Mouse (Mus musculus): Measurements from ENCODE around the gene Pafah1b1. TPM values are rescaled to one million over a fixed set of nuclear protein-coding genes. Genes with fewer than 3 reads are reported as not detected.

The Pafah1b1 gene
- polyA plus RNA-seq, 1 experiment from 2014 or later, result 103 TPM

GRCm38 (mm10) chr11:74670151-74670550, 54.3 kb downstream of the Pafah1b1 start:
- Histone ChIP-seq H3K4me2 (no peak overlapping the region), H3K36me3 (ENCODE audit: control insufficient read depth, insufficient read depth, low read length) (peaks cover 14% of the 10 kb centered on the region), H3K27me3 (ENCODE audit: control insufficient read depth, insufficient read depth, low read length) (no peaks in the 10 kb centered on the region), H3K9me3 (ENCODE audit: control insufficient read depth, low read length) (no peaks in the 10 kb centered on the region), H3K27ac (ENCODE audit: low read depth, low read length) (no peak overlapping the region), H3K4me3 (ENCODE audit: low read depth, low read length) (no peak overlapping the region), H3K9ac (ENCODE audit: low read length) (no peak overlapping the region), H3K4me1 (ENCODE audit: control insufficient read depth, insufficient read depth, low read length) (no peaks in the 10 kb centered on the region)
- DNase-seq (ENCODE audit: low spot score, missing footprints), result peak; percentile 79
- ATAC-seq (ENCODE audit: low FRiP score), result no peak

GRCm38 (mm10) chr11:74668971-74669370, 55.5 kb downstream of the Pafah1b1 start:
- DNase-seq (ENCODE audit: low spot score, missing footprints), result no peak
- H3K36me3 ChIP-seq (ENCODE audit: control insufficient read depth, insufficient read depth, low read length), result peaks cover 14% of the 10 kb centered on the region
- 91% methylated on average over 2 of the region's 2 CpGs for WGBS
- no peaks in the 10 kb centered on the region for H3K9me3 ChIP-seq (ENCODE audit: control insufficient read depth, low read length)
- no peak for ATAC-seq (ENCODE audit: low FRiP score)
- no peaks in the 10 kb centered on the region for H3K27me3 ChIP-seq (ENCODE audit: control insufficient read depth, insufficient read depth, low read length)
- H3K4me2 ChIP-seq, result no peak overlapping the region
- no peaks in the 10 kb centered on the region for H3K4me1 ChIP-seq (ENCODE audit: control insufficient read depth, insufficient read depth, low read length)
- H3K27ac ChIP-seq (ENCODE audit: low read depth, low read length), result no peak overlapping the region
- H3K9ac ChIP-seq (ENCODE audit: low read length), result no peak overlapping the region
- H3K4me3 ChIP-seq (ENCODE audit: low read depth, low read length), result no peak overlapping the region

- peaks cover 14% of the 10 kb centered on the region for H3K36me3 ChIP-seq (ENCODE audit: control insufficient read depth, insufficient read depth, low read length)
- no peaks in the 10 kb centered on the region for H3K27me3 ChIP-seq (ENCODE audit: control insufficient read depth, insufficient read depth, low read length)
- H3K4me2 ChIP-seq, result no peak overlapping the region
- no peaks in the 10 kb centered on the region for H3K9me3 ChIP-seq (ENCODE audit: control insufficient read depth, low read length)
- H3K4me3 ChIP-seq (ENCODE audit: low read depth, low read length), result no peak overlapping the region
- H3K4me1 ChIP-seq (ENCODE audit: control insufficient read depth, insufficient read depth, low read length), result no peaks in the 10 kb centered on the region
- ATAC-seq (ENCODE audit: low FRiP score), result no peak
- no peak for DNase-seq (ENCODE audit: low spot score, missing footprints)
- no peak overlapping the region for H3K27ac ChIP-seq (ENCODE audit: low read depth, low read length)
- H3K9ac ChIP-seq (ENCODE audit: low read length), result no peak overlapping the region
- WGBS, result 93% methylated on average over 5 of the region's 5 CpGs
These were observed 56.0 kb downstream of the Pafah1b1 start for GRCm38 (mm10) chr11:74668466-74668865.

GRCm38 (mm10) chr11:74667582-74668010, 56.9 kb downstream of the Pafah1b1 start:
- no peak overlapping the region for H3K4me3 ChIP-seq (ENCODE audit: low read depth, low read length)
- H3K9me3 ChIP-seq (ENCODE audit: control insufficient read depth, low read length), result no peaks in the 10 kb centered on the region
- no peak overlapping the region for H3K4me2 ChIP-seq
- H3K27me3 ChIP-seq (ENCODE audit: control insufficient read depth, insufficient read depth, low read length), result no peaks in the 10 kb centered on the region
- H3K4me1 ChIP-seq (ENCODE audit: control insufficient read depth, insufficient read depth, low read length), result no peaks in the 10 kb centered on the region
- H3K36me3 ChIP-seq (ENCODE audit: control insufficient read depth, insufficient read depth, low read length), result peaks cover 10% of the 10 kb centered on the region
- no peak overlapping the region for H3K27ac ChIP-seq (ENCODE audit: low read depth, low read length)
- 93% methylated on average over 13 of the region's 13 CpGs for WGBS
- ATAC-seq (ENCODE audit: low FRiP score) (no peak), DNase-seq (ENCODE audit: low spot score, missing footprints) (no peak)
- no peak overlapping the region for H3K9ac ChIP-seq (ENCODE audit: low read length)

- Histone ChIP-seq H3K9ac (ENCODE audit: low read length) (no peak overlapping the region), H3K27me3 (ENCODE audit: control insufficient read depth, insufficient read depth, low read length) (no peaks in the 10 kb centered on the region), H3K4me3 (ENCODE audit: low read depth, low read length) (no peak overlapping the region), H3K27ac (ENCODE audit: low read depth, low read length) (no peak overlapping the region), H3K9me3 (ENCODE audit: control insufficient read depth, low read length) (no peaks in the 10 kb centered on the region), H3K4me1 (ENCODE audit: control insufficient read depth, insufficient read depth, low read length) (no peaks in the 10 kb centered on the region), H3K36me3 (ENCODE audit: control insufficient read depth, insufficient read depth, low read length) (peaks cover 10% of the 10 kb centered on the region), H3K4me2 (no peak overlapping the region)
- ATAC-seq (ENCODE audit: low FRiP score), result no peak
- peak; percentile 60 for DNase-seq (ENCODE audit: low spot score, missing footprints)
- WGBS, result 95% methylated on average over 14 of the region's 14 CpGs
These were observed 57.5 kb downstream of the Pafah1b1 start for GRCm38 (mm10) chr11:74666776-74667581.

- no peak overlapping the region for H3K4me3 ChIP-seq (ENCODE audit: low read depth, low read length)
- H3K4me2 ChIP-seq, result no peak overlapping the region
- WGBS, result 96% methylated on average over 5 of the region's 5 CpGs
- no peaks in the 10 kb centered on the region for H3K4me1 ChIP-seq (ENCODE audit: control insufficient read depth, insufficient read depth, low read length)
- no peaks in the 10 kb centered on the region for H3K9me3 ChIP-seq (ENCODE audit: control insufficient read depth, low read length)
- no peak overlapping the region for H3K9ac ChIP-seq (ENCODE audit: low read length)
- H3K27me3 ChIP-seq (ENCODE audit: control insufficient read depth, insufficient read depth, low read length), result no peaks in the 10 kb centered on the region
- DNase-seq (ENCODE audit: low spot score, missing footprints) (no peak), ATAC-seq (ENCODE audit: low FRiP score) (no peak)
- no peak overlapping the region for H3K27ac ChIP-seq (ENCODE audit: low read depth, low read length)
- peaks cover 11% of the 10 kb centered on the region for H3K36me3 ChIP-seq (ENCODE audit: control insufficient read depth, insufficient read depth, low read length)
These were observed 58.2 kb downstream of the Pafah1b1 start for GRCm38 (mm10) chr11:74666284-74666652.

GRCm38 (mm10) chr11:74665631-74666283, 58.7 kb downstream of the Pafah1b1 start:
- no peak for ATAC-seq (ENCODE audit: low FRiP score)
- H3K36me3 ChIP-seq (ENCODE audit: control insufficient read depth, insufficient read depth, low read length), result peaks cover 13% of the 10 kb centered on the region

GRCm38 (mm10) chr11:74664906-74665305, 59.6 kb downstream of the Pafah1b1 start:
- WGBS, result 94% methylated on average over 8 of the region's 8 CpGs
- DNase-seq (ENCODE audit: low spot score, missing footprints) (no peak), ATAC-seq (ENCODE audit: low FRiP score) (no peak)
- no peak overlapping the region for H3K9ac ChIP-seq (ENCODE audit: low read length)
- H3K4me1 ChIP-seq (ENCODE audit: control insufficient read depth, insufficient read depth, low read length), result no peaks in the 10 kb centered on the region
- H3K27me3 ChIP-seq (ENCODE audit: control insufficient read depth, insufficient read depth, low read length), result no peaks in the 10 kb centered on the region
- no peak overlapping the region for H3K4me2 ChIP-seq
- no peak overlapping the region for H3K4me3 ChIP-seq (ENCODE audit: low read depth, low read length)
- no peak overlapping the region for H3K27ac ChIP-seq (ENCODE audit: low read depth, low read length)
- no peaks in the 10 kb centered on the region for H3K9me3 ChIP-seq (ENCODE audit: control insufficient read depth, low read length)
- H3K36me3 ChIP-seq (ENCODE audit: control insufficient read depth, insufficient read depth, low read length), result peaks cover 18% of the 10 kb centered on the region

More at GRCm38 (mm10) chr11:74665631-74666283, 58.7 kb downstream of the Pafah1b1 start:
- no peak overlapping the region for H3K27ac ChIP-seq (ENCODE audit: low read depth, low read length)
- no peak overlapping the region for H3K9ac ChIP-seq (ENCODE audit: low read length)
- no peaks in the 10 kb centered on the region for H3K27me3 ChIP-seq (ENCODE audit: control insufficient read depth, insufficient read depth, low read length)
- H3K4me2 ChIP-seq, result no peak overlapping the region
- no peaks in the 10 kb centered on the region for H3K9me3 ChIP-seq (ENCODE audit: control insufficient read depth, low read length)
- no peak overlapping the region for H3K4me3 ChIP-seq (ENCODE audit: low read depth, low read length)
- no peak for DNase-seq (ENCODE audit: low spot score, missing footprints)
- no peaks in the 10 kb centered on the region for H3K4me1 ChIP-seq (ENCODE audit: control insufficient read depth, insufficient read depth, low read length)
- 93% methylated on average over 17 of the region's 17 CpGs for WGBS

DNA sequence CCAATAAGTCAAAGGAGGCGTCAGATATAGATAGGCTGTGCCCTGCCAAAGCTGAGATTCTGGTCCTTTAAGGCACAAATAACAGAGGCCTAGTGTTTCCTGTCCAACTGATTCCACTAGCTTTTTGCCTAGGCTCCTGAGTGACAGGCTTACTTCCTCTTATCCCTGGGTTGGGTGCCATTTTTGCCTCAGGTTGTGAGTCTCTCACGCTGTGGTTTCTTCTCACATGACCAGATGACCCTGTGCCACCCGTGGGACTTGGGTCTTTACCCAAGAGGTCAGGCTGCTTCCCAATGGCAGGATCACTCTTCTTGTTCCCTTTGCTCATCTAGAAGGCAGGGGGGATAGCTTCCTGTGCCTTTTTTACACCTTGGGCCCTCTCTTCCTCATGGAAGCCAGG, 60.2 kb downstream of the Pafah1b1 start:
- H3K36me3 ChIP-seq (ENCODE audit: control insufficient read depth, insufficient read depth, low read length), result peaks cover 25% of the 10 kb centered on the region
- no peak overlapping the region for H3K4me2 ChIP-seq
- no peak overlapping the region for H3K4me3 ChIP-seq (ENCODE audit: low read depth, low read length)
- no peaks in the 10 kb centered on the region for H3K4me1 ChIP-seq (ENCODE audit: control insufficient read depth, insufficient read depth, low read length)
- H3K9me3 ChIP-seq (ENCODE audit: control insufficient read depth, low read length), result no peaks in the 10 kb centered on the region
- H3K27ac ChIP-seq (ENCODE audit: low read depth, low read length), result no peak overlapping the region
- WGBS, result 96% methylated on average over 3 of the region's 3 CpGs
- no peak for DNase-seq (ENCODE audit: low spot score, missing footprints)
- ATAC-seq (ENCODE audit: low FRiP score), result no peak
- H3K9ac ChIP-seq (ENCODE audit: low read length), result no peak overlapping the region
- H3K27me3 ChIP-seq (ENCODE audit: control insufficient read depth, insufficient read depth, low read length), result no peaks in the 10 kb centered on the region

Data from midbrain, embryonic 11.5 days (tissue).